Mouse (Mus musculus): ENCODE measurements around the gene Eva1a. TPM values are rescaled to one million over a fixed set of nuclear protein-coding genes. Genes with fewer than 3 reads are reported as not detected.
A peak's percentile ranks its signal among the peaks of the same experiment; 100 is the strongest.

Eva1a gene
- total RNA-seq (2015): not detected in 2 replicates
- total RNA-seq (2017): not detected in 2 replicates

DNA sequence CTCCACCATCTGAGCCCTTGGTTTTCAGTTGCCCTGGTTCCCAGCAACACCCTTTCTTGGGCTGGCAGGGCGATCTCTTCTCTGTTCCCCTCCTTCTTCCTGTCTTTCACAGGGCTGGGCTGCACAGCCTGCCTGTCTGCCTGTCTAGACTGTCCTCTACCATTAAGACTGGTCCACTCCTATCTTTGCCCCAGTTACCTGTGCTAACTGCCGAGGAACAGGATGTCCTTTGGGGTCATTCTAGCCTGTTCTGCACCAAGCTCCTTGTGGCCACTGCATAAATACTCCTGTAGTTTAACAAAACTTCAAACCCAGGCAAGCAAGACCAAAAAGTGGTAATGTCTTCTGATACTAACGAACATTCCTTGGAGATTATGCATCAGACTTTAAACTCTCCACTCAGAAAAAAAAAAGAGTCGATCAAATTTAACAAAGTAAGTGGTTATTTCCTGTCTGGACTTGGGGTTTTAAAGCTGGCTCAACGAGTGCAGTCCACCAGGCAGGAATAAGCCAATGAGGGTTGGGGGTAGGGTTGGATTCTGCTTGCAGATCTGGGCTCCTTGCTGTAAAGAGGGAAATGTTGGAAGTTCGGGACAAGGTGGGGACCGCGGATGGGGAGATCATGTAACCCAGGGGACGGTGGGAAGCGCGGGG is at the start of gene Eva1a:
TSS of gene Eva1a (plus strand) at position 210 of the 654 bp plus-strand sequence.
- ATAC-seq (replicated peaks; ENCODE audit: poor library complexity): no peak

DNA sequence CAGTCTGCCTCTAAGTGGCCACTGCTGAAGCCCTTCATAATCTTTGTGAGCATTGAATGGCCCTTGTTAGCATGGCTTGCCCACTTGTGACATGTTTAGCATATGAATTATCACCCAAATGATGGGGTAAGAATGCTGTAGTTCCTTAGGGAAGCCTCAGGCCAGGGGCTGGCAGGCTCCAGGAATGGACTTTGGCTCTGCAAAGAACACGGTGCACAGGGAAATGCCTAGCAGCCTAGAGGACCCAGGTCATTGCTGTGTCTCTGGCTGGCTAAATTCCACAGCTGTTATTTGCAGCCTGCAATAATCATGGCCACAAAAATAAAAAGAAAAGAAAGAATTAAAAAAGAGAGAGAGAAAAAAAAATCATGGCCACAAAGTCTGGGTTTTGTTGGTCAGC is 28.5 kb upstream of the Eva1a start:
- no peak for ATAC-seq (replicated peaks; ENCODE audit: poor library complexity)

DNA sequence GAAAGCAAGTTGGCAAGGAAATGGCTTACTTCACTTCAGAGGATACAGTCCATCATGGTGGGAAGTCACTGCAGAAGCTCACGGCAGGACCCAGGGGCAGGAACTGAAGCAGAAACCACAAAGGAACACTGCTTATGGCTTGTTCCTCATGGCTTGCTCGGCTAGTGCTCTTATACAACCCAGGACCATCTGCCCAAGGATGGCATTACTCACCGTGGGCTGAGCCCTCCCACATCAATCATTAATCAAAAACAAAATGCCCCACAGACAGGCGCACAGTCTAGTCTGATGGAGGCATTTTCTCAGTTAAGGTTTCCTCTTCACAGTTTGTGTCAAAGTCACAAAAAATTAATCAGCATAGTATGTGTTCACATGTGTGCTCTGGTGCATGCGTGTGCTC is 19.8 kb upstream of the Eva1a start:
- ATAC-seq (replicated peaks; ENCODE audit: poor library complexity): no peak

- no peak for ATAC-seq (replicated peaks; ENCODE audit: poor library complexity)
These were observed 19.3 kb upstream of the Eva1a start for GRCm38 (mm10) chr6:82021494-82021893.

DNA sequence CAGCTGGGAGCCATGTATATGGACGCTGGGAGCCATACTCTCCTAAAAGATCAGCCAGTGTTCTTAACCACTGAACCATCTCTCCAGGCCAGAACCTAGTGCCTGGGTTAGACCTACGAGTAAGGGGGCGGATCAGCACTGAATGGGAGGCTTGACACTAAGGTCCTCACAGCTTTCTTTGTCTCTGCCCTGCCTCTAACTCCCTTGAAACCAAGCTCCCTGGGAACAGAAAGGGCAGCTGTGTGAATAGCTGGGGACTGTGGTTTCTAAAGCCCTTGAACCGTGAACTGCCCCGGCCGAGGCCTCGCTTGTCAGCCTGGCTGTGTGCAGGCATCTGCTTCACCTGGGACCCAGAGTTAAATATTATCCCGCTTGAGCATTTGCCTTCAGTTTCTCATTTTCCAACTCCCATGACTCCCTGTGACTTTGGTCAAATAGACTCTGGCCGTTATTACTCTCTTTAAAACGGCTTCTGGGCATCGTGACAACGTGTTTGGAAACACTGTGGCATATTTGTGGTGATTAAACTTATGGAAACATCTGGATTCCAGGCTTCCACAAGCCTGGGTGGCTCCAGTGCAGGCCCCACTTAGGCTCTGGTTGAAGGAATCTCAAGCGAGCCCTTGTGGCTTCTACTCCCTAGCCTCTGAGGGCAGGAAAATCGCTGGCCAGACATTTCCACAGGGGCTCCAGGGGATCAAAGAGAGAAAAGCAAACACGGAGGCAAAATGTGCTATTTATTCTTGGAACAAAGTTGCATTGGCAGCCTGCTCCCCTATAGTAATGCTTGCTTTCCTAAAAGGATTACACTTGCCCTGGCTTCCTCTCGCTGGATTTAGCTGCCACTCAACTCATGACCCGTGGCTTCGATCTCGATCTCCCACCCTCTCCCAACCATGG is 11.0 kb upstream of the Eva1a start:
- ATAC-seq (replicated peaks; ENCODE audit: poor library complexity): no peak

- no peak for ATAC-seq (replicated peaks; ENCODE audit: poor library complexity)
These were observed 10.3 kb upstream of the Eva1a start for GRCm38 (mm10) chr6:82030511-82030884.

DNA sequence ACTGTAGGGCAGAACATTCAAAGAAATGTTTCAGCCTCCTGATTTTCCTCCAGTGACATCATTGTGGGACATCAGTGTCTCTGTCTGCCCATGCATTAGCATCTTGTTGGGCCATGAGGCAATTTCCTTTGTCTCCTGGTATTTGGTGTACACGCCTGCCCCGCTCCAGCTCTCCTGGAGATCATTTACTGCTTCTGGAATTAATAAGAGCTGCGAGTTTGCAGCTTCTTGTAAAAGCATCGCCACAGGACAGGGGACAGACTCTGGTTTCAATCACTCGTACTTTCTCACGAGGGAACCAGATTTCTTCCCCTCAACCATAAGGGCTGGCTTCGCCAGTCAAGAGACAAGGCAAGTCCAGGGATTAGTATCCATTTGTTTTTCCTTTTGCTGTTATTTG is 3.6 kb upstream of the Eva1a start:
- ATAC-seq (replicated peaks; ENCODE audit: poor library complexity): no peak

DNA sequence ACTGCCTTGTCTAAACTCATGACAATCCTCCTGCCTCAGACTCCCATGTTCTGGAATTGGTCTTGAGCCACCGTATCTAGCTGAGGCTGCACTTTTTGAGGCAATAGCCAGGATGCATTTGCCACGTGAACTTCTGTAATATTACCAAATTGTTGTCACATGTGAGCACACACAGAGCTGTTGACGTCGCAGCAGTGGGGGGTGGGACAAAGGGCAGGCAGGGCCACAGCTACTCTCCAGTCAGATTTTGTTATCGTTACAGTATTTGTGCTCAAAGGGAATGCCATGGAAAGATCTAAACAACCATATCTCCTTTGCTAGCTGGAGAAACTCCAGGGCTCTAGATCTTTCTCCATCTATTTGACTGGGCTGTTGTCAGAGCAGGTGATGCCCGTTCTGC is 1.6 kb upstream of the Eva1a start:
- ATAC-seq (replicated peaks; ENCODE audit: poor library complexity): no peak

- no peak for ATAC-seq (replicated peaks; ENCODE audit: poor library complexity)
These were observed 875 bp upstream of the Eva1a start for GRCm38 (mm10) chr6:82039968-82040367.

GRCm38 (mm10) chr6:82041488-82042295 is 849 bp downstream of the Eva1a start:
- ATAC-seq (replicated peaks; ENCODE audit: poor library complexity): no peak

DNA sequence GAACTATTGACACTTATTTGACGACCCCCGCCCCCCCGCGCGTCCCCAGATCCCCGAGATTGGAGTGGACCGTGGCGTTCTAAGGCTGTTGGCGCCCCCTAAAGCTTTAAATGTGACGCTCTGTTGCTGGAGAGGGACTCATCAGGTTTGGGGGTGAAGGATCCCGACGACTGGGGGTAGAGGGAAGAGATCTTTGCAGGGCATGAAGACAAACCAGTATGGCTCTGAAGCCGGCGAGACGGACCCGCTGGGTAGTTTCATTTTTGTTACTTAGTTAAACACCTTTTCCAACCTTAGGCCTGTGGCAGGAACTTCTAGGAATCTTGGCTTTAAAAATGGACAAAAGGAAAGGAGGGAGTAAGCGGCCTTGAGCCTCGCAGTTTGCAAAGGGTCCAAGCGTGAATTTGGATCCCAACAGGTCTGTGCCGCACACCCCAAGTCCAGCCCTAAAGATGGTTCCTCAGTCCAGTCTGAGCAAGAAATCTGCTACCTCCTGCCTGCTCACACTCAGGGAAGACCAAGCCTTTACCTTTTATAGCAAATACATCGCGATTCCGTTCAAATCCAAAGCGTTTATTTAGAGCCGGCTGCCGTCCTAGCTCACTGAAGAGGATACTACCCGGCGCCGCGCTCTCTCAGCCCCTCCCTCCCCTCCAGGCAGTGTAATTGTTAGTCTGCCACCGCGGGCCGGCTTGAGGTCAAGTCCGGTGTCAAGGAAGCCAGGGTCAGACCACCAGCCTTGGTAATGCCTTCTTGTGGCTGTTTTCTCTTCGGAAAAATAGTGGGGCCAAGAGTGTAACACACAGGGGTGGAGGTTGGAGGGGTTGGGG is 1.7 kb downstream of the Eva1a start:
- peak; percentile 39; the same call in 1 of the 2 replicates for ATAC-seq (replicated peaks; ENCODE audit: poor library complexity)

- no peak for ATAC-seq (replicated peaks; ENCODE audit: poor library complexity)
These were observed 2.8 kb downstream of the Eva1a start for GRCm38 (mm10) chr6:82043634-82044033.

GRCm38 (mm10) chr6:82044509-82044908 is 3.7 kb downstream of the Eva1a start:
- ATAC-seq (replicated peaks; ENCODE audit: poor library complexity): no peak

DNA sequence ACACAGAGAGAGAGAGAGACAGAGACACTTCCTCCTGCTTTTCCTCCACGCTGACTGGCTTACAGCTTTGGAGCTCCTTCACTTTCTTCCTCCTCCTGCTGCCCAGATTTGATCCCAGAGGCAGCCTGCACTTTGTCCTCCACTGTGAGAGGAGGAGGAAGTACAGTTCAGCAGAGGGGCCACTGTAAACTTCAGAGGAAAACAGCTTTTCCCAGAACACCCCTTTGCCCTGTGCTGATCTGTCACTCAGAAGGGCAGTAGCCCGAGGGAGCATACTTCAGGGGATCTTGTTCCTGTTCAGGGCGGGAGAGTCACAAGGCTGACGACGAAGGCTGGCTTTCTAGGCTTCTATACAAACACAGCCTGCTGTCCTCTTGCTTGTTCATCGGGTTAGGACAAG is 7.1 kb downstream of the Eva1a start:
- ATAC-seq (replicated peaks; ENCODE audit: poor library complexity): no peak

GRCm38 (mm10) chr6:82050201-82050600 is 9.4 kb downstream of the Eva1a start:
- ATAC-seq (replicated peaks; ENCODE audit: poor library complexity): no peak

GRCm38 (mm10) chr6:82051569-82051968 is 10.7 kb downstream of the Eva1a start:
- ATAC-seq (replicated peaks; ENCODE audit: poor library complexity): no peak

DNA sequence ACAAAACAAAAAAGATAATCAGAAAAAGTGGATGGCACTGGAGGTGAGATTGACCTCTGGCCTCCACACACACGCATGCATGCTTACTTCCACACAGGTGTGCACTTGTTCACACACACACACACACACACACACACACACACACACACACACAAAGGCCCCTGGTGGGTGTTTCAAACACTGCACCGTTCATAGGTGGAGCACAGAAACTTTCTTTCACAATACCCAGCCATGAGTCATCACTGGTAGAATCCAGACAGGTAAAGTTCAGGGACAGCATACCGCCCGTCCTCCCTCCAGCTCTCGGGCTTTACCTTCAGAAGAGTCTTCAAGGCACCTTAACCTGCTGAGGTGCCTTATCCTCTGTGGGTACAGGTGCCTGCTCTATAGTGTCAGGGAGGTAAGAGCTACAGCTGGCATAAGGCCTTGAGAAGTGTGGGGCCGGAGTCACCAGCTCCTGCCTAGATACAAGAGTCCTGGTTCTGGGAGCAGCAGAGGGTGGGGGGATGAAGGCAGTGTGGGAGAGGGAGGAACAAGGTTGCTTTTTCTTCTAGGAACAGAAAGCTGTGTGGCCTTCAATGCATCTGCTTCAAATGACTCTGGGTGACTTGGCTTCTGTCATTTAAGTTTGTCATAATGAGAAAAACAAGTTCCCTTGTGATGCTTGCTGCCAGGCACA is 11.3 kb downstream of the Eva1a start:
- no peak for ATAC-seq (replicated peaks; ENCODE audit: poor library complexity)

DNA sequence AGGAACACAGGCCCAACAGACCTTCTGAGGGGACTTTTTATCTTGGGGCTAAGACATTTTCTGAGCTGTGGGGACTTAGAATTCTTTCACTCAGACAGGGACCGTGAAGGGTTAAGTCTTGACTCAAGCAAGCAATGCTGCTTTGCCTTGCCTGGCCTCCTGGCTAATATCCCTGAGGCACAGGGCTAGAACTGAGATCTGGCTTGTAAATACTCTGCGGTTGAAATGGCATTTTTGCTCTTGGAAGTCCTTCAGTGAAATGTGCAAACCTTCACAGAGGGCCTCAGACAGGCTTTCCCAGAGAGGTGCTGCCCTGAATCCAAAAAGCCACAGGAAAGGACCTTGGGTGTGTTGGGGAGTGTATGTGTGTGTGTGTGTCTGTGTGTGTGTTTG is 11.9 kb downstream of the Eva1a start:
- no peak for ATAC-seq (replicated peaks; ENCODE audit: poor library complexity)

GRCm38 (mm10) chr6:82054854-82055253 is 14.0 kb downstream of the Eva1a start:
- ATAC-seq (replicated peaks; ENCODE audit: poor library complexity): no peak

DNA sequence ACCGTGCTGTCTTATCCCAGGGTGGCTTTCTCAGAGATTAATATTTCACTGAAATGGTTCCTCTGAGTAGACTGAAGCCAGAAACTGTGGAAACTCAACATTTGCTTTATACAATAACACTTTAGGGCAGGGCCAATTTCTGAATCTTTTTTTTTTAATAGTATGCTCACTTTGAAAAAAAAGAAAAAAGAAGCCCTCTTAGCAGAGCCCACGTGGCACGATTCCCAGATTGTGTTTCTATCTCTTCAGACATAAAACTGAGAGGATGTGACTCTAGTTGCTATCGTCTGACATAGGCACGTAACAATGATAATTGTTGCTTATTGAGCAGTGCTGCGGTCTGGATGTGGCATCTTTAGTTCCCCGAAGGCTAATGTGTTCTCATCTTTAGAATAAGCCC is 19.1 kb downstream of the Eva1a start:
- no peak for ATAC-seq (replicated peaks; ENCODE audit: poor library complexity)
